Mouse (Mus musculus): Measurements from ENCODE around the gene Grin3a.
"Not testable (repeated sequence)": the region's sequence is repeated elsewhere in the genome, so short reads cannot be mapped to it uniquely, and the experiment has no call there.

- TF ChIP-seq POLR2A (IDR thresholded peaks at IDR 0.05; ENCODE audit: control insufficient read depth, extremely low read depth, insufficient read depth, low read length, poor library complexity); CTCF (IDR thresholded peaks at IDR 0.05; ENCODE audit: borderline replicate concordance, control insufficient read depth, extremely low read depth, insufficient read depth, low read length, poor library complexity): not testable (repeated sequence)
Measured at GRCm38 (mm10) chr4:49619861-49620260, 225.7 kb downstream of the Grin3a start.
